Mouse (Mus musculus): ENCODE measurements around the gene Slc6a8.

GRCm38 (mm10) chrX:73635425-73635824 is 37.5 kb upstream of the Slc6a8 start:
- TF ChIP-seq POLR2A (IDR thresholded peaks at IDR 0.05; ENCODE audit: control insufficient read depth in 1 of 2, insufficient read depth in 1 of 2, low read depth in 1 of 2, low read length in 2 of 2, poor library complexity in 1 of 2), result no peak
- no peak for TF ChIP-seq MEF2A (IDR thresholded peaks at IDR 0.05; ENCODE audit: extremely low read depth, insufficient replicate concordance, low read depth, low read length, poor library complexity, severe bottlenecking)
- no peak for TF ChIP-seq TBP (IDR thresholded peaks at IDR 0.05; ENCODE audit: low read depth, low read length)
- TF ChIP-seq USF1 (IDR thresholded peaks at IDR 0.05; ENCODE audit: low read depth, low read length), result no peak
- no peak for TF ChIP-seq ZNF384 (IDR thresholded peaks at IDR 0.05; ENCODE audit: low read depth, low read length)
